Mouse (Mus musculus): ENCODE results near the gene 4930438A08Rik. TPM values are rescaled to one million over a fixed set of nuclear protein-coding genes. Genes with fewer than 3 reads are reported as not detected.

Gene 4930438A08Rik
- total and polyA plus RNA-seq, 2 experiments, result not detected

DNA sequence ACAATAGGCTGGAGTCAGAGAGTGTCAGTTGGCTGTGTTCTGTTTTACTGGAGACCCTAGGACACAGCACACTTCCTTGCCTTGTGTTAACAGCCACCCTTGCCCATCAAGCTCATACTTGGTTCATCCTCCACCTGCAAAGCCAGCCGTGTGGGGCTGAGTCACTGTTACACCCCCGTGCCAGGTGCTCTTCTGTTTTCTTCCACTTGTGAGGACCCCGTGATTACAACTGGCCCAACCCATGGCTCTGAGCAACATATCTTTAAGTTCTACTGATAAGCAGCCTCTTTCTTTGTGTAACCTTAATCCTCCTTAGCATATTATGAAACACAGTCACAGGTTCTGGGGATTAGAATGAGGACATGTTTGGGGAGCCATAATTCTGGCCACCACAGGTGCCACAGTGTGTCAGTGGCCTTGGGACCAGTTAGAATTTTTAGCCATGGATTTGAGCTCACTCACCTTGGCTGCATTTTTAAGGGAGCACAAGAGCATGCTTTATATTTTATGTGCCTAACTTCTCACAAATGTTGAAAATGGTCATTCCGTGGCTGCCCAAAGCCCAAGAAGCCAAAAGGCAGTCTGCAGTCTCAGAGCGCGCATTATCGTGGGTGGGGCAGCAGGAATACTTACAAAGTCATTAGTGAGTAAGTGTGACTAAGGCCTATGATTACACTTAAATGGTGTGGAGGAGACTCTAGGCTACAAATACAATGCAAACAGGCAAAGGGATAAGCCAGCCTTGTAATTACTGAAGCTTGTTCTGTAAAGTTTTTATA, 25.2 kb upstream of the 4930438A08Rik start:
- WGBS, result 86% methylated on average over 7 of the region's 7 CpGs
- no peak overlapping the region for H3K27ac ChIP-seq (replicated peaks; ENCODE audit: insufficient read depth, low read depth, low read length)
- H3K36me3 ChIP-seq (ENCODE audit: control insufficient read depth, insufficient read depth, low read length), result no peaks in the 10 kb centered on the region
- DNase-seq (ENCODE audit: extremely low read depth, low read depth, low spot score), result no peak
- H3K27me3 ChIP-seq (ENCODE audit: control insufficient read depth, insufficient read depth, low read length), result no peaks in the 10 kb centered on the region
- H3K4me1 ChIP-seq (ENCODE audit: control insufficient read depth, insufficient read depth, low read length), result no peaks in the 10 kb centered on the region
- TF ChIP-seq POLR2A (IDR thresholded peaks at IDR 0.05; ENCODE audit: extremely low read depth, insufficient read depth, low read length), result no peak
- TF ChIP-seq CTCF (IDR thresholded peaks at IDR 0.05; ENCODE audit: low read depth, low read length), result no peak
- H3K79me2 ChIP-seq (ENCODE audit: control insufficient read depth, insufficient read depth, low read length), result no peaks in the 10 kb centered on the region
- no peak overlapping the region for H3K4me3 ChIP-seq (ENCODE audit: insufficient read depth, low read depth, low read length)
- H3K9ac ChIP-seq (ENCODE audit: low read depth, low read length), result no peak overlapping the region

DNA sequence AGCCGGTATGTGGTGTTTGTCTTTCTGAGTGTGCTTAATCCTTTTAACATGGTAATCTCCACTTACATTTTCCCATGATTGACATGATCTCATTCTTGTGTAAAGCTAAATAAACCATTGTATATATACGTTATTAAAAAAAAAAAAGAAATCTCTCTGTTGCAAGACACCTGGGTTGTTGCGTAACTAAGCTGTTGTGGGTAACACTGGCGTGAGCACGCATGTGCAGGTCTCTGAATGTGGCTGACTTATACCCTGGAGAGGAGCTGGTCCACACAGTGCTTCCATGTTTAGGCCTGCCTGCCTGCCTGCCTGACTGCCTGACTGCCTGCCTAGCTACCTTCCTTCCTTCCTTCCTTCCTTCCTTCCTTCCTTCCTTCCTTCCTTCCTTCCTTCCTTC, 24.0 kb upstream of the 4930438A08Rik start:
- Histone ChIP-seq H3K9ac (ENCODE audit: low read depth, low read length) (no peak overlapping the region), H3K4me1 (ENCODE audit: control insufficient read depth, insufficient read depth, low read length) (no peaks in the 10 kb centered on the region), H3K27ac (replicated peaks; ENCODE audit: insufficient read depth, low read depth, low read length) (no peak overlapping the region), H3K27me3 (ENCODE audit: control insufficient read depth, insufficient read depth, low read length) (no peaks in the 10 kb centered on the region), H3K4me3 (ENCODE audit: insufficient read depth, low read depth, low read length) (no peak overlapping the region), H3K36me3 (ENCODE audit: control insufficient read depth, insufficient read depth, low read length) (no peaks in the 10 kb centered on the region), H3K79me2 (ENCODE audit: control insufficient read depth, insufficient read depth, low read length) (no peaks in the 10 kb centered on the region)
- TF ChIP-seq CTCF (IDR thresholded peaks at IDR 0.05; ENCODE audit: low read depth, low read length), result no peak
- TF ChIP-seq POLR2A (IDR thresholded peaks at IDR 0.05; ENCODE audit: extremely low read depth, insufficient read depth, low read length), result no peak
- no peak for DNase-seq (ENCODE audit: extremely low read depth, low read depth, low spot score)
- WGBS, result 46% methylated on average over 5 of the region's 5 CpGs

DNA sequence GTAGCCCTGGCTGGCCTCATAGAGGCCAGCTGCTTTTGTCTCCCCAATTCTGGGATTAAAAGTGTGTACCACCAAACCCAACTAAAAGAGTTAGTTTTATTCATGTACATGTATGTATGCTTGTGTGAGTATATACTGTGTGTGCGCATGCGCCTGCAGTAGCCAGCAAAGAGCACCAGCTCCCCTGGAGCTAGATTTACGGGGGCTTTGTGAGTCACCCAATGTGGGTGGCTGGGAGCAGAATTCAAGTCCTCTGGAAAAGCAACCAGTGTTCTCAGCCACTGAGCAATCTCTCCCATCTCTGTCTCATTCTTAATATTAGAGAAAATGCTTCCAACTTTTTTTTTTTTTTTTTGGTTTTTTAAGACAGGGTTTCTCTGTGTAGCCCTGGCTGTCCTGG, 20.2 kb upstream of the 4930438A08Rik start:
- TF ChIP-seq POLR2A (IDR thresholded peaks at IDR 0.05; ENCODE audit: extremely low read depth, insufficient read depth, low read length) (no peak), CTCF (IDR thresholded peaks at IDR 0.05; ENCODE audit: low read depth, low read length) (no peak)
- WGBS, result 97% methylated on average over 3 of the region's 3 CpGs
- Histone ChIP-seq H3K4me1 (ENCODE audit: control insufficient read depth, insufficient read depth, low read length) (no peaks in the 10 kb centered on the region), H3K27ac (replicated peaks; ENCODE audit: insufficient read depth, low read depth, low read length) (no peak overlapping the region), H3K79me2 (ENCODE audit: control insufficient read depth, insufficient read depth, low read length) (no peaks in the 10 kb centered on the region), H3K36me3 (ENCODE audit: control insufficient read depth, insufficient read depth, low read length) (no peaks in the 10 kb centered on the region), H3K9ac (ENCODE audit: low read depth, low read length) (no peak overlapping the region), H3K4me3 (ENCODE audit: insufficient read depth, low read depth, low read length) (no peak overlapping the region), H3K27me3 (ENCODE audit: control insufficient read depth, insufficient read depth, low read length) (no peaks in the 10 kb centered on the region)
- DNase-seq (ENCODE audit: extremely low read depth, low read depth, low spot score), result no peak

DNA sequence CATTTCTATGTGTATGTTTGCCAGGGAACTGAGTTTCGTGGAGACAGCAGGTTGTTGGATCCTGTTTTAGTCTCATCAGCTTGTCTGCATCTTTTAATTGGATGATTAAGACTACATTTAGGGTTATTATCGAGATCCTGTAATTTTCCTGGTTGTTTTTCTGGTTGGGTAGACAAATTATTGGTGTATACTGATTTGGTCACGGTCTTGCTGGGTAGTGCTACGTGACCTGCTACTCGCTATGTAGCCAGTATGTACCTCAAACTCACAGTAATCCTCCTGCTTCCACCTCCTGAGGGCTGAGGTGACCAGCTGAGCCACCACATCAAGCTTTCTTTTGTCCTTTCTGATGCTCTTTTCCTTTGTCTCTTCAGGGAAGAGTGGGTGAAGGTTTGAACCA, 16.8 kb upstream of the 4930438A08Rik start:
- no peak overlapping the region for H3K4me3 ChIP-seq (ENCODE audit: insufficient read depth, low read depth, low read length)
- H3K36me3 ChIP-seq (ENCODE audit: control insufficient read depth, insufficient read depth, low read length), result no peaks in the 10 kb centered on the region
- TF ChIP-seq CTCF (IDR thresholded peaks at IDR 0.05; ENCODE audit: low read depth, low read length), result no peak
- TF ChIP-seq POLR2A (IDR thresholded peaks at IDR 0.05; ENCODE audit: extremely low read depth, insufficient read depth, low read length), result no peak
- H3K27me3 ChIP-seq (ENCODE audit: control insufficient read depth, insufficient read depth, low read length), result no peaks in the 10 kb centered on the region
- H3K4me1 ChIP-seq (ENCODE audit: control insufficient read depth, insufficient read depth, low read length), result no peaks in the 10 kb centered on the region
- H3K79me2 ChIP-seq (ENCODE audit: control insufficient read depth, insufficient read depth, low read length), result no peaks in the 10 kb centered on the region
- no peak overlapping the region for H3K27ac ChIP-seq (replicated peaks; ENCODE audit: insufficient read depth, low read depth, low read length)
- 86% methylated on average over 5 of the region's 5 CpGs for WGBS
- no peak overlapping the region for H3K9ac ChIP-seq (ENCODE audit: low read depth, low read length)
- DNase-seq (ENCODE audit: extremely low read depth, low read depth, low spot score), result no peak

GRCm38 (mm10) chr11:58260156-58260555, 14.4 kb upstream of the 4930438A08Rik start:
- no peak for DNase-seq (ENCODE audit: extremely low read depth, low read depth, low spot score)
- Histone ChIP-seq H3K27me3 (ENCODE audit: control insufficient read depth, insufficient read depth, low read length) (no peaks in the 10 kb centered on the region), H3K27ac (replicated peaks; ENCODE audit: insufficient read depth, low read depth, low read length) (no peak overlapping the region), H3K9ac (ENCODE audit: low read depth, low read length) (no peak overlapping the region), H3K4me1 (ENCODE audit: control insufficient read depth, insufficient read depth, low read length) (no peaks in the 10 kb centered on the region), H3K36me3 (ENCODE audit: control insufficient read depth, insufficient read depth, low read length) (no peaks in the 10 kb centered on the region), H3K79me2 (ENCODE audit: control insufficient read depth, insufficient read depth, low read length) (no peaks in the 10 kb centered on the region), H3K4me3 (ENCODE audit: insufficient read depth, low read depth, low read length) (no peak overlapping the region)
- 86% methylated on average over 4 of the region's 4 CpGs for WGBS
- TF ChIP-seq CTCF (IDR thresholded peaks at IDR 0.05; ENCODE audit: low read depth, low read length) (no peak), POLR2A (IDR thresholded peaks at IDR 0.05; ENCODE audit: extremely low read depth, insufficient read depth, low read length) (no peak)

DNA sequence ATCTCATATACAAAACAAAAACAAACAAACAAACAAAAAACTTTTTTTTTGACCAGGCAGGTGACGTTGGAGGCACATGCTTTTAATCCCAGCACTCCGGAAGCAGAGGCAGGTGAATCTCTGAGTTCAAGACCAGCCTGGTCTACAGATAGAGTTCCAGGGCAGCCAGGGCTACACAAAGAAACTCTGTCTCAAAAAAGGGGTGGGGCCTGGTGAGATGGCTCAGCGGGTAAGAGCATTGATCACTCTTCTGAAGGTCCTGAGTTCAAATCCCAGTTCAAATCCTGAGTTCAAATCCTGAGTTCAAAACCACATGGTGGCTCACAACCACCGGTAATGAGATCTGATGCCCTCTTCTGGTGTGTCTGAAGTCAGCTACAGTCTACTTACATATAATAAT, 12.8 kb upstream of the 4930438A08Rik start:
- Histone ChIP-seq H3K27ac (replicated peaks; ENCODE audit: insufficient read depth, low read depth, low read length) (no peak overlapping the region), H3K36me3 (ENCODE audit: control insufficient read depth, insufficient read depth, low read length) (no peaks in the 10 kb centered on the region), H3K4me3 (ENCODE audit: insufficient read depth, low read depth, low read length) (no peak overlapping the region), H3K79me2 (ENCODE audit: control insufficient read depth, insufficient read depth, low read length) (no peaks in the 10 kb centered on the region), H3K9ac (ENCODE audit: low read depth, low read length) (no peak overlapping the region), H3K4me1 (ENCODE audit: control insufficient read depth, insufficient read depth, low read length) (no peaks in the 10 kb centered on the region), H3K27me3 (ENCODE audit: control insufficient read depth, insufficient read depth, low read length) (no peaks in the 10 kb centered on the region)
- 86% methylated on average over 4 of the region's 4 CpGs for WGBS
- no peak for DNase-seq (ENCODE audit: extremely low read depth, low read depth, low spot score)
- TF ChIP-seq POLR2A (IDR thresholded peaks at IDR 0.05; ENCODE audit: extremely low read depth, insufficient read depth, low read length) (no peak), CTCF (IDR thresholded peaks at IDR 0.05; ENCODE audit: low read depth, low read length) (no peak)
